Mouse (Mus musculus): ENCODE data around the gene Zfand4. TPM values are rescaled to one million over a fixed set of nuclear protein-coding genes. Genes with fewer than 3 reads are reported as not detected.

Gene Zfand4
- polyA plus RNA-seq (2014; fragmentation: Illumina TruSeq; extraction: RNeasy Lipid Tissue Mini Kit (QIAGEN cat#74804); ENCODE audit: low read depth, low replicate concordance) = 8.2 TPM

DNA sequence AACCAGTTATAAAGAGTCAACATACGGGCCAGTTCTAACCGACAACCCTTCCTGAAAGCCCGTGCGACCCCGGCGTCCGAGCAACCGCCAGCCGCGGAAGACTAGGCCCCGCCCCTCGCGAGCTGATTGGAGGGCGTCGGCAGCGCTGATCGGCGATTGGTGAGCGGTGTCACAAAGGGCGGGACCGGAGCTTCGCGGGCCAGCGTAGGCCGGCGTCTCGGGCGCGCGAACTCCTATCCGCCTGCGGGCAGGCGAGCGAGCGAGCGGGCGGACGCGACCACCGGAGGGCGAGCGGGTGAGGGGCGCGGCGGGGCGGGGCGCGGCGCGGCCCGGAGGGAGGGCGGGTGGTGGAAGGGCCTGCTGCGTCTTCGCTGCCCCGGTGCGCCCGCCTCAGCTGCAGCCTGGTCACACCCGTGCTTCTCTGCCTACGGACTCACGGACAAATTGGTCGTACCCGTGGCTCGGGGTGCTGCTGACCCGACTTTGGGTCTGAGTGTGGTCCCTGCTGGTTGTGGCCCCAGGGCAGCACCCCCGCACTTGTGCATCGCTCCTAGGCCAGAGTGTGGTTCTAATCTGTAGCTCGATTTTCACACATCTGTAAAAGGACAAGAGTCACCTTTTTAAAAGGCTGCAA is at the start of gene Zfand4:
Gene Zfand4 (plus strand): TSS at position 205 of the 634 bp plus-strand sequence.

DNA sequence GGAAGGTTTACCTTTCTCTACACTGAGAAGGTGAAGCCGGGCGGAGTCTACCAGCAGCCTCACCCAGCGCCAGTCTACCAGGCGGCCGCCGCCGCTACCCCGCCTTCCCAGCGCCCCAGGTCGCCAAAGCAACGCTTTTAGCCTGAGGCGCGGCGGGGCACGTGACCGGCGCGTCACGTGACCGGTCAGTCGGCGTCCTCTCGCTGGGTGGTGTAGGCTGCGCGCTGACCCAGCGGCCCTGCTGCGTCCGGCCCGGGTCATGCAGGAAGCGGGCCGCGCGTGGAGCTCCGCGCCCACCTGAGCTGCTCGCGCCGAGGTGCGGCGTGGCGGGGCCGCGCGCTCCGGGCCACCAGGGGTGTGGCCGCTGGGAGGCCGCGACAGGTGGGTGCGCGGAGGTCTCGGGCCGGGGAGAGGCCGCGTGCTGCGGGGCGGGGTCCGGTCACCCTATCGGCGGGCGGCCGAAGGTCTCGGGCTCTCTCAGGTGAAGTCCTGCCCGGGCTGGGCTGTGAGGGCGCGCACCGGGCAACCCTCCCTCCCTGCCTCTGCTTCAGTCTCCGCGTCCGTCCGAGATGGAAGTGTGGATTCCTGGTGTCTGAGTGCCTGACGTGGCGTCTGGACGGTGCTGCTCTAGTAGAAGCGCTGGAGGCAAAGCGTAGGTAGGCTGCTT is 73.9 kb downstream of the Zfand4 start, which contains the start of gene March8:
Gene March8 (plus strand): TSS at position 190 of the 667 bp plus-strand sequence.

Other genes starting within 250 kb of the Zfand4 start
- gene Tmcc1, start 70.7 kb upstream of the Zfand4 start, polyA plus RNA-seq (2014; fragmentation: Illumina TruSeq; extraction: RNeasy Lipid Tissue Mini Kit (QIAGEN cat#74804); ENCODE audit: low read depth, low replicate concordance) = 19.0 TPM
- gene Washc2, start 56.2 kb upstream of the Zfand4 start, polyA plus RNA-seq (2014; fragmentation: Illumina TruSeq; extraction: RNeasy Lipid Tissue Mini Kit (QIAGEN cat#74804); ENCODE audit: low read depth, low replicate concordance) = 49.0 TPM
- gene March8, start 73.8 kb downstream of the Zfand4 start, polyA plus RNA-seq (2014; fragmentation: Illumina TruSeq; extraction: RNeasy Lipid Tissue Mini Kit (QIAGEN cat#74804); ENCODE audit: low read depth, low replicate concordance) = 95.9 TPM
- gene Alox5, start 197.0 kb downstream of the Zfand4 start, polyA plus RNA-seq (2014; fragmentation: Illumina TruSeq; extraction: RNeasy Lipid Tissue Mini Kit (QIAGEN cat#74804); ENCODE audit: low read depth, low replicate concordance) = 14.9 TPM
- not detected for gene Olfr211, start 224.9 kb downstream of the Zfand4 start, polyA plus RNA-seq (2014; fragmentation: Illumina TruSeq; extraction: RNeasy Lipid Tissue Mini Kit (QIAGEN cat#74804); ENCODE audit: low read depth, low replicate concordance)
- gene Olfr212, start 242.3 kb downstream of the Zfand4 start, polyA plus RNA-seq (2014; fragmentation: Illumina TruSeq; extraction: RNeasy Lipid Tissue Mini Kit (QIAGEN cat#74804); ENCODE audit: low read depth, low replicate concordance) = not detected